Mouse (Mus musculus) forebrain, embryonic 14.5 days (tissue): Measurements from ENCODE around the gene 2810459M11Rik. TPM values are rescaled to one million over a fixed set of nuclear protein-coding genes. Genes with fewer than 3 reads are reported as not detected.

Source experiments
- ATAC-seq: fragments of 200-750 bp; cut with Nextera tagmentation; 2 replicates; pipeline ENCODE4 v1.8.0; 2017; ENCODE audit warnings: mild to moderate bottlenecking, moderate library complexity
- DNase-seq: peaks from one replicate; pipeline ENCODE4 v3.0.0-alpha.2; 2015; ENCODE audit warnings: low spot score
- H3K27ac ChIP-seq: fragments of 300-500 bp; sonication (generic); 2 replicates; pipeline ENCODE4 v1.5.1; 2014; ENCODE audit warnings: low read depth, mild to moderate bottlenecking, control low read depth, low read length, moderate library complexity
- H3K27me3 ChIP-seq: fragments of 300-500 bp; sonication (generic); replicated peaks from 2 replicates; pipeline ENCODE4 v1.6.1; 2014; ENCODE audit warnings: low read length, control low read depth, mixed read lengths; ENCODE audit not compliant: control insufficient read depth, insufficient read depth
- H3K36me3 ChIP-seq: fragments of 300-500 bp; sonication (generic); 2 replicates; pipeline ENCODE4 v1.6.1; 2014; ENCODE audit warnings: low read length, control low read depth; ENCODE audit not compliant: control insufficient read depth, insufficient read depth
- H3K4me1 ChIP-seq: fragments of 300-500 bp; sonication (generic); 2 replicates; pipeline ENCODE4 v1.6.1; 2014; ENCODE audit warnings: antibody characterized with exemption, low read length, control low read depth; ENCODE audit not compliant: control insufficient read depth, insufficient read depth
- H3K4me2 ChIP-seq: fragments of 300-500 bp; sonication (generic); 2 replicates; pipeline ENCODE4 v1.6.1; 2014; ENCODE audit warnings: mild to moderate bottlenecking, control low read depth, low read length
- H3K4me3 ChIP-seq: fragments of 300-500 bp; sonication (generic); 2 replicates; pipeline ENCODE4 v1.5.1; 2014; ENCODE audit warnings: low read depth, low read length, control low read depth
- H3K9ac ChIP-seq: fragments of 300-500 bp; sonication (generic); 2 replicates; pipeline ENCODE4 v1.6.1; 2014; ENCODE audit warnings: mild to moderate bottlenecking, low read length, control low read depth, moderate library complexity
- H3K9me3 ChIP-seq: fragments of 300-500 bp; sonication (generic); replicated peaks from 2 replicates; pipeline ENCODE4 v1.6.1; 2016; ENCODE audit warnings: low read length, control low read depth, mixed read lengths; ENCODE audit not compliant: control insufficient read depth
- WGBS: fragments of 180-500 bp; shearing (Covaris S2); extraction: QIAGEN DNeasy Blood & Tissue Kit; methylation state at CpG from one replicate; pipeline ENCODE4 v1.1.7; 2014; 5-methylcytosine and 5-hydroxymethylcytosine counted together
- polyA plus RNA-seq: library from polyadenylated mRNA; unstranded; fragments of >200 nt; fragmentation: Nextera tagmentation; extraction: Ambion mirVana; gene quantifications from 2 replicates; pipeline ENCODE4 v1.2.1, GENCODE M21; 2014

The 2810459M11Rik gene
- polyA plus RNA-seq, 1 experiment from 2014 or later: 9.5 TPM

DNA sequence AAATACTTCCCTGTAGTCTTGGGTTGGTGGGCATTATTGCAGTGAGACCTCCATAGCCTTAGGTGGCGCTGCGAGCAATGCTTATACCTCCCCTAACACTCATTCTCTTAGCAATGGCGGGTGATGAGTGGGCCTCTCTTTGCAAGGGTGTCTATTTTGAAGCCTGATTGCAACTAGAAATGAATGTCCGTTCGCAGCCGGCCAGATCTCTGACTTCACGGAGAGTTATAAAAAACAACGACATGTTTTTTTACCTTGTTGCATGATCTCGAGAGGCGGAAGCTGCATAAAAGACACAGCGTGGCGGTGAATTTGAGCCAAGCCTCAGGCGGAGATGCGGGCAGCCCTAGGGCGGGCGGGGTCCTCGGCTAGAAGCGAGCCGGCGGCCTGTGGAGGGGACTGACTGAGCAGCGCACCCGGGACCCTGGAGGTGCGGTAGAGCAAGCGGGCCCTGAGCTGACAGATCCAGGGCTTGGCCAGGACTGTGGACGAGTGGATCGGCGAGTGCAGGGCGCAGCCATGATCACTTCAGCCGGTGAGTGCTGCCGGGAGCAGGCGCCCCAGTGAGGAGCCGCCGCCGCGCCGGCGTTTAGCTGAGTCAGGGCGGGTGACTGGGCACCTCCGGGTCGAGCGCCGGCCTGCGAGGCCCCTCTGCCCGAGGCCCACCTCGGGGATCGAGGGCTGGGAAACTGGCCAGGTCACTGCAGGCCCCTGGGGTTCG, 18.8 kb downstream of the 2810459M11Rik start, which contains the start of gene Psmd1:
Gene Psmd1 (plus strand): TSS at position 117 of the 721 bp plus-strand sequence.
- Histone ChIP-seq H3K27me3 (no peaks in the 10 kb centered on the region), H3K36me3 (no peaks in the 10 kb centered on the region), H3K9ac (peak within 1 kb of the TSS; percentile 96), H3K4me3 (peak within 1 kb of the TSS; percentile 99), H3K4me2 (peak within 1 kb of the TSS; percentile 91), H3K4me1 (peaks cover 10% of the 10 kb centered on the region), H3K9me3 (no peaks in the 10 kb centered on the region), H3K27ac (peak within 1 kb of the TSS; percentile 78)
- peak; percentile 97 for DNase-seq
- ATAC-seq: peak; percentile 96
- WGBS: under 1% methylated on average over 41 of the region's 47 CpGs

DNA sequence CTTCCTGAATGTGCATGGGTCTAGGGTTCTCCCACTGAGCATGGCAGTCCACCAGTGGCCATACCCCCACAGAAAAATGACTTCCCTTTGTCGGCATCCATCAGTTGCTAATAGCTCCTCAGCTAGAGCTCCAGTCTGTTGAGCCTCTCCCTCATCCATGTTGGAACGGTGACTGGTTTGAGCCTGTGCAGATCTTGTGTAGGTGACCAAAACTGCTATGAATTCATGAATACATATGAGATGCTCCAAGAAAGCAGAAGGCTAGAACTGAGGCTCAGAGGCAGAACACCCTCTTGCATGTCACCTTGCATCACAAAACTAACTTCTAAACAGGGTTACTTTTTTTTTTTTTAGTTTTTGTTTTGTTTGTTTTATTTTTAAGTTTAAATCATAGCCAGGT, 30.9 kb downstream of the 2810459M11Rik start:
- Histone ChIP-seq H3K9ac (no peak overlapping the region), H3K36me3 (peaks cover 80% of the 10 kb centered on the region), H3K4me3 (no peak overlapping the region), H3K4me2 (no peak overlapping the region), H3K9me3 (no peaks in the 10 kb centered on the region), H3K27ac (no peak overlapping the region), H3K4me1 (no peaks in the 10 kb centered on the region), H3K27me3 (no peaks in the 10 kb centered on the region)
- ATAC-seq: no peak
- no peak for DNase-seq
- 95% methylated on average over 2 of the region's 2 CpGs for WGBS

DNA sequence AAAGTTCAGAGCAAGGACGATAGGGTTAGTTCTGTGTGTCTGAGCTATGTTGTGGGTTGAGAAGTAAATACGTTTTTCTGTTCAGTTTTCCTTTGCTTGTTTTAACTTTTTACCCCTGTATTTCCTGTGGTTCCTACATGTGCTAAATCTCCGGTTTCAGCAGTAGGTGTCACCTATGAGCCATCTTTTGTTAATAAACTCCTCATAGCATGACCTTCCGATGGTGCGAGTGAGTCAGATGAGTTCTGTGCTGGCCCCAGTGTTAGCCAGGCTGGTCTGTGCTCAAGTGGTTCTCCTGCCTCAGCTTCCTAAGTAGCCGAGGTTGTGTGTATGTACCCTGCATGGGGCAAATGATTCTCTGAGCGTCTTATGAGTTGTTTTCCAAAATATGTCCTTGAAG, 48.8 kb downstream of the 2810459M11Rik start:
- 88% methylated on average over 7 of the region's 7 CpGs for WGBS
- no peaks in the 10 kb centered on the region for H3K27me3 ChIP-seq

DNA sequence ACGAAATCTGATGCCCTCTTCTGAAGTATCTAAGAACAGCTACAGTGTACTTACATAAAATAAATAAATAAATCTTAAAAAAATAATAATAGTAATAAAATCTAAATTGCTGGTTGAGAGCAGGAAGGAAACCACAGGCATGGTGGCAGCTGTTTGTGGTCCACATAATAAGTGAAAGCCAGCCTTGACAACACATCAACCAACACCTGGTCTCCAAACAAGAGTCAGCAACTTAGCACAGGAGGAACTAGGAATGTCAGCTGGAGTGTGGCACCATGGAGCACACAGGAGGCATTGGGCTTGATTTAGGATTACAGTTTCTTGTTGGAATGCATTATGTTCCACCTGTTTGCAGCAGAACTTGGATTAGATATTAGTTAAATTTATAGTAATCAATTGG, 59.4 kb downstream of the 2810459M11Rik start:
- Histone ChIP-seq H3K4me2 (no peak overlapping the region), H3K27me3 (no peaks in the 10 kb centered on the region), H3K36me3 (peaks cover 9% of the 10 kb centered on the region), H3K27ac (no peak overlapping the region), H3K4me1 (no peaks in the 10 kb centered on the region), H3K9ac (no peak overlapping the region), H3K4me3 (no peak overlapping the region), H3K9me3 (no peaks in the 10 kb centered on the region)
- no peak for DNase-seq
- ATAC-seq: no peak
- WGBS: 95% methylated on average over 1 of the region's 1 CpGs

More for the DNA sequence above, 48.8 kb downstream of the 2810459M11Rik start:
- H3K36me3 ChIP-seq: peaks cover 68% of the 10 kb centered on the region
- DNase-seq: no peak
- H3K4me1 ChIP-seq: no peaks in the 10 kb centered on the region
- H3K9ac ChIP-seq: no peak overlapping the region
- no peaks in the 10 kb centered on the region for H3K9me3 ChIP-seq
- H3K4me3 ChIP-seq: no peak overlapping the region
- H3K27ac ChIP-seq: no peak overlapping the region
- no peak overlapping the region for H3K4me2 ChIP-seq
- no peak for ATAC-seq

Other genes starting within 250 kb of the 2810459M11Rik start
- 149 and 157 TPM in 2 replicates for gene Itm2c, start 151.6 kb upstream of the 2810459M11Rik start, polyA plus RNA-seq
- 4.0 and 4.2 TPM in 2 replicates for gene 4933407L21Rik, start 117.4 kb upstream of the 2810459M11Rik start, polyA plus RNA-seq
- gene Gpr55, start 84.9 kb upstream of the 2810459M11Rik start, polyA plus RNA-seq: 0.05 TPM in 1 of 2 replicates, not detected in the other
- 0.45 TPM in 1 of 2 replicates, not detected in the other for gene Spata3, start 29.0 kb upstream of the 2810459M11Rik start, polyA plus RNA-seq
- 186 and 198 TPM in 2 replicates for gene Psmd1, start 18.5 kb downstream of the 2810459M11Rik start, polyA plus RNA-seq
- gene Htr2b, start 66.1 kb downstream of the 2810459M11Rik start, polyA plus RNA-seq: 0.20 and 0.41 TPM in 2 replicates
- gene Gm21972, start 87.8 kb downstream of the 2810459M11Rik start, polyA plus RNA-seq: 1.1 TPM in 1 of 2 replicates, not detected in the other
- gene Armc9, start 108.9 kb downstream of the 2810459M11Rik start, polyA plus RNA-seq: 22.1 and 28.1 TPM in 2 replicates